Mouse (Mus musculus) layer of hippocampus, adult 2 months (tissue): ENCODE data around the gene Padi3. TPM values are rescaled to one million over a fixed set of nuclear protein-coding genes. Genes with fewer than 3 reads are reported as not detected.

ENCODE experiments used
- DNase-seq, 2 experiments: peaks; one replicate each; pipeline ENCODE4 v3.0.0; 2022; ENCODE audit warnings: low spot score in 2 of 2
- H3K27ac ChIP-seq: fragments of 200-600 bp; 2 replicates; pipeline ENCODE4 v1.8.1; 2022
- H3K4me3 ChIP-seq: fragments of 200-600 bp; 2 replicates; pipeline ENCODE4 v1.8.1; 2022; ENCODE audit warnings: mild to moderate bottlenecking
- CTCF ChIP-seq: fragments of 200-600 bp; conservative IDR thresholded peaks from 2 replicates; pipeline ENCODE4 v1.8.1; 2022; ENCODE audit warnings: antibody characterized with exemption, mild to moderate bottlenecking, moderate library complexity
- total RNA-seq, 2 experiments: library from RNA; stranded (reverse); gene quantifications; 2 replicates each; pipeline ENCODE4 v1.2.3; 2021

Padi3 gene
- total RNA-seq, 2 experiments from 2014 or later, result not detected

- no peak for TF ChIP-seq CTCF
- DNase-seq, result no peak
Observed at GRCm38 (mm10) chr4:140813358-140814185, 3.1 kb upstream of the Padi3 start.

GRCm38 (mm10) chr4:140812609-140813008 is 2.2 kb upstream of the Padi3 start:
- Histone ChIP-seq H3K4me3 (no peak overlapping the region), H3K27ac (no peak overlapping the region)
- no peak for DNase-seq
- no peak for TF ChIP-seq CTCF

More at GRCm38 (mm10) chr4:140813358-140814185, 3.1 kb upstream of the Padi3 start:
- Histone ChIP-seq H3K4me3 (no peak overlapping the region), H3K27ac (no peak overlapping the region)

GRCm38 (mm10) chr4:140812191-140812590 is 1.7 kb upstream of the Padi3 start:
- H3K27ac ChIP-seq, result no peak overlapping the region
- no peak for DNase-seq
- H3K4me3 ChIP-seq, result no peak overlapping the region
- TF ChIP-seq CTCF, result no peak

- TF ChIP-seq CTCF, result no peak
- no peak overlapping the region for H3K4me3 ChIP-seq
- DNase-seq, result no peak
- no peak overlapping the region for H3K27ac ChIP-seq
Observed at GRCm38 (mm10) chr4:140809118-140809517, 1.3 kb downstream of the Padi3 start.

- Histone ChIP-seq H3K4me3 (no peak overlapping the region), H3K27ac (no peak overlapping the region)
- no peak for DNase-seq
- no peak for TF ChIP-seq CTCF
Observed at GRCm38 (mm10) chr4:140804601-140805000, 5.8 kb downstream of the Padi3 start.

- Histone ChIP-seq H3K4me3 (no peak overlapping the region), H3K27ac (no peak overlapping the region)
- no peak for TF ChIP-seq CTCF
- no peak for DNase-seq
Observed at GRCm38 (mm10) chr4:140801364-140801763, 9.1 kb downstream of the Padi3 start.

- no peak for TF ChIP-seq CTCF
- Histone ChIP-seq H3K27ac (no peak overlapping the region), H3K4me3 (no peak overlapping the region)
- DNase-seq, result no peak
Observed at GRCm38 (mm10) chr4:140796786-140797185, 13.7 kb downstream of the Padi3 start.

- H3K27ac ChIP-seq, result no peak overlapping the region
- H3K4me3 ChIP-seq, result no peak overlapping the region
- no peak for TF ChIP-seq CTCF
- DNase-seq, result no peak
Observed at GRCm38 (mm10) chr4:140794678-140795077, 15.8 kb downstream of the Padi3 start.

- H3K4me3 ChIP-seq, result no peak overlapping the region
- no peak for DNase-seq
- no peak overlapping the region for H3K27ac ChIP-seq
- TF ChIP-seq CTCF, result peak; percentile 36; the same call in 1 of the 2 replicates
Observed at GRCm38 (mm10) chr4:140793795-140794194, 16.7 kb downstream of the Padi3 start.

GRCm38 (mm10) chr4:140792584-140792983 is 17.9 kb downstream of the Padi3 start:
- no peak for DNase-seq
- TF ChIP-seq CTCF, result no peak
- H3K27ac ChIP-seq, result no peak overlapping the region
- H3K4me3 ChIP-seq, result no peak overlapping the region

GRCm38 (mm10) chr4:140791071-140791470 is 19.4 kb downstream of the Padi3 start:
- DNase-seq, result no peak
- Histone ChIP-seq H3K4me3 (no peak overlapping the region), H3K27ac (no peak overlapping the region)
- no peak for TF ChIP-seq CTCF

GRCm38 (mm10) chr4:140789983-140790382 is 20.5 kb downstream of the Padi3 start:
- no peak overlapping the region for H3K27ac ChIP-seq
- no peak overlapping the region for H3K4me3 ChIP-seq
- TF ChIP-seq CTCF, result no peak
- no peak for DNase-seq

GRCm38 (mm10) chr4:140788983-140789382 is 21.5 kb downstream of the Padi3 start:
- TF ChIP-seq CTCF, result peak; percentile 87
- H3K27ac ChIP-seq, result no peak overlapping the region
- DNase-seq, result peak in 1 of 2 experiments; percentile 67
- H3K4me3 ChIP-seq, result no peak overlapping the region

GRCm38 (mm10) chr4:140788264-140788663 is 22.2 kb downstream of the Padi3 start:
- Histone ChIP-seq H3K4me3 (no peak overlapping the region), H3K27ac (no peak overlapping the region)
- no peak for TF ChIP-seq CTCF
- no peak for DNase-seq
